Mouse (Mus musculus): ENCODE measurements around the gene Shisal1.

Gene Shisal1

DNA sequence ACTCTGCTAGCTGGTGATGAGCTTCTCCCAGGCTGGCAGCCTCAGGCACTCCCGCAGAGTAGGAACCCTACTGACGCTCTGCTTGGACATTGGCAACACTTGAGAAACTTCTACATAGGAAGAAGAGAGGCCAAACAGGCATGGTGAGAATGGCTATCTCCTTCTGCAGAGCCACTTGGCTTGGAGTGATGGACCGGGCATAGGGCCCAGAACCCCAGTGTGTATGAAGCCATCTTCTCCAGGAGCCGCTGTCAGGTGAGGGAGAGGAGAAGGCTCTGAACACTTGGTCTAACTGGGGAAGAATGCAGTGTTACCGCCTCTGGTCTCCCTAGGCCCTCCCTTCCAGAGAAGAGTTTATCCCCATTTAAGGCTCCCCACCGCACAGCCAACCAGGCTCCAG is 19.3 kb downstream of the Shisal1 start:
- no peak for DNase-seq (ENCODE audit: extremely low read depth, low read depth, low spot score)

DNA sequence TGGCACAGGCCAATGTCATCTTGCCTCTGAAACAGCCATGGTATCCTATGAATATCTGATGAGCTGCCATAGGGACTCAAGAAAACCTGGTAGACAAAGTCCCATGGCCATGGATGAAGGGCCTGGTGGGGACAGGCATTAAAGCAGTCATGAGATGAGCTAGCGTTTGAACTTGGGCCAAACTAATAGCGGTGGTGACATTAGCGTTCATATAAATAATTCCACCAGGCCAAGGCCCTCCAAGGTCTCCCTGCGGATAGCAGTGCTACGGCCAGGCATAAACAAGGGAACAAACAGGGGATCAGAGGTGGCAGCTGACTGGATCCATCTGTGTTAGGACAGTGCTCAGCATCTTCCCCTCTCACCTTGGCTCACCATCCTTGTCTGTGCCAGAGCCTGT is 21.2 kb downstream of the Shisal1 start:
- DNase-seq (ENCODE audit: extremely low read depth, low read depth, low spot score), result no peak

DNA sequence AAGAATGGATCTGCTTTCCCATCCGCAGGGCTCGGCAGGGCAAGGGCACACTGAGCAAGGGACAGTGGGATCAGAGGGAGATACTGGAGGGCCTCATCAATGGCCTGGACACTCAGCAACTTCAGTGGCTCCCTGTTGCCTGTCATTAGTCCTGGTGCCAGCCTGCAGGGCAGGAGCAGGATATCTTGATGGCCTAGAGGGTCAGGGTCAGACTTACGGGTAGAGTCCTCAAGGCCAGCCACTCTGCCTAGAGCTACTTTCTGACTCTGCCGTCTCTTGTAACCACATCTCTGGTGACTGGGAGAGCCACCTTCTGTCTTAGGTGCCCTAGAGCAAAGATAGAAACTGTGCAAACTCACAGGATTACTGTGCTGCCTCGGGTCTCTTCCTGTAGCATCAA is 23.1 kb downstream of the Shisal1 start:
- no peak for DNase-seq (ENCODE audit: extremely low read depth, low read depth, low spot score)

DNA sequence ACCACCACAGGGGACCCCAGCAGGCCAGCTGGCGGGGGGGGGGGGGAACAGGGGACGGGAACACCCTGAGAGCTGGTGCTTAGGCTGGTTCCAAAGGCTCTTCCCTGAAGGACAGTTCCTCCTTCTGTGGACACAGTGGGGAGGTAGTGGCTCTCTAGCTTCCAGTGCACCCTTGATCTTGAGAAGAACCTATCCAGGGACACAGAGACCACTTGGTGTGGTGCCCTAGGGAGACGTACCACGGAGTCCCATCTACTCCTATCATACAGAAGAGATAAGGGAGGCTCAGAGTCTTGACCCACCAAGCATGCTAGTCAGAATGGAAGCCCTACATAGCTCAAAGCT is 28.7 kb downstream of the Shisal1 start:
- DNase-seq (ENCODE audit: extremely low read depth, low read depth, low spot score), result no peak

GRCm38 (mm10) chr15:84417592-84418265 is 29.2 kb downstream of the Shisal1 start:
- DNase-seq (ENCODE audit: extremely low read depth, low read depth, low spot score), result no peak

DNA sequence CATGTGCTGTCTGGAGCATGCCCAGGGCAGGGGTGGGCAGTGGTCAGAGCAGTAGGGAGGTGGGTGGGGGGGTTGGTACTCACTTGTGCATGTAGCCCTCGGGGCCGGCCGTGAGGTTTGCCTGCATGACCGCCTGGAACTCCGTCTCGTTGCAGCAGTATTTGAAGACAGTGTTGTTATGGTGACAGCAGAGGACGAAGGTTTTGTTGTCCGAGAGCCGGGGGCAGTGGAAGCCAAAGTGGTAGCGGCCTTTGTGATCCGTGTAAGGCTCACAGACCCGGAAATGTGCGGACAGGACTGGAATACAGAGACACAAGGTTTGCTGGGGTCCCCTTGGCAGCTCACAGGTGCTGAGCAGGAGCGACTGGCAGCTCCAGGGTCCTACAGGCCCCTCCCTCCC is 29.9 kb downstream of the Shisal1 start:
- DNase-seq (ENCODE audit: extremely low read depth, low read depth, low spot score), result no peak

DNA sequence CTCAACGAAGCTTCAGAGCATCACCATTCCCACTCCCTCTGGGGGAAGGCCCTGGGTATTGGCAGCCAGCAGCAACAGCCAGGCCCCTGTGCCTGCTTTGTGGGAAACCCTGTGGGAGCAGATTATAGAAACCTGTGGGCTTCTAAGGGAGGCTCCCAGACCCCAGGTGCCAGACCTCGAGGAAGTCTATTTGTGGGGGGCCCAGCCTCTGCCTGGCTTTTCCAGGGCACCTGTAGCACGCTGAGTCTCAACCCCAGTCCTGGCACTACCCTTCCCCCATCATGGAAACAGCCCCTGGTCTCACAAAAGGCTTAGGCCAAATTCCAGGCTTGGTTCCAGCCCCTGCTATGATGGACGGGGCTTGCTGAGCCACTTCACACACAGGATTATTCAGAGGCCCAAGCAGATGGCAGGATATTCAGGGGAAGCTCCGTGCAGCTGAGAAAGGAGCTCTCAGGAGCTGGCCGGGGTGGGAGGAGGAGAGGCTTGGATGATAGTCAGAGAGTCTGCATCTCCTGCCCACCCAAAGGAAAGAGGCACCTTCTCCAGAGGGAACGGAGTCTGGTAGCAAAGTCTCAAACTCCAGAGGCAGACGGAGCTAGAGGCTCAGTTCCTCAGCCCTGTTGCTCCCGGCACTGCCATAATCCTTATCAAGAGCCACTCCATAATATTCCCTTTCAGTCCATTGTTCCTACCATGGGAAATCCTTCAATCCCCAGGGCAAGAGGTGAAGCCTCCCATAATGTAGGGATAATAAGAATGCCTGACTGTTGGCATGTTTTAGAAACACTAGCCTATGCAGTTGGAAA is 32.7 kb downstream of the Shisal1 start:
- DNase-seq (ENCODE audit: extremely low read depth, low read depth, low spot score), result no peak

GRCm38 (mm10) chr15:84412409-84412808 is 34.5 kb downstream of the Shisal1 start:
- peak; percentile 19 for DNase-seq (ENCODE audit: extremely low read depth, low read depth, low spot score)

DNA sequence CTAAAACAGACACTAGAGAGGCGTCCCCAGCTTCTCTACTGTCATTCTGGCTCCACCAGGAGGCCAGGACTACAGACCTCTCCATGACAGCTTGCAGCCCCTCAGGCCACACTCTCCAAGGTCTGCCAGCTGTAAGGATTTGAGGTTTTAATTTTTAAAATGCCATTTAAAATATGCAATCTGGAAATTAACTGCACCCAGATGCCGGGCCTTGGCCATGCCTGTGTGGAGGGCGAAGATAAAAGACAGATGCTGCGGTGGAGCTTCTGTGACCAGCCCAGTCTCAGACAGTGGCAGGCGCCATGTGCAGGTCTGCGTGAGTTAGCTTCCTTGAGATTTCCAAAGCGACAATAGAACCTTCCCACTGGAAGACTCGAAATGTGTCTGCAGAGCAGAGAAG is 36.8 kb downstream of the Shisal1 start:
- no peak for DNase-seq (ENCODE audit: extremely low read depth, low read depth, low spot score)

GRCm38 (mm10) chr15:84408576-84408975 is 38.3 kb downstream of the Shisal1 start:
- no peak for DNase-seq (ENCODE audit: extremely low read depth, low read depth, low spot score)

GRCm38 (mm10) chr15:84405759-84406158 is 41.1 kb downstream of the Shisal1 start:
- DNase-seq (ENCODE audit: extremely low read depth, low read depth, low spot score), result no peak

GRCm38 (mm10) chr15:84403454-84404113 is 43.3 kb downstream of the Shisal1 start:
- DNase-seq (ENCODE audit: extremely low read depth, low read depth, low spot score), result no peak

- DNase-seq (ENCODE audit: extremely low read depth, low read depth, low spot score), result no peak
These were observed 48.3 kb downstream of the Shisal1 start for GRCm38 (mm10) chr15:84398617-84399016.

GRCm38 (mm10) chr15:84397663-84398169 is 49.2 kb downstream of the Shisal1 start:
- no peak for DNase-seq (ENCODE audit: extremely low read depth, low read depth, low spot score)

GRCm38 (mm10) chr15:84395341-84396067 is 51.4 kb downstream of the Shisal1 start:
- no peak for DNase-seq (ENCODE audit: extremely low read depth, low read depth, low spot score)

DNA sequence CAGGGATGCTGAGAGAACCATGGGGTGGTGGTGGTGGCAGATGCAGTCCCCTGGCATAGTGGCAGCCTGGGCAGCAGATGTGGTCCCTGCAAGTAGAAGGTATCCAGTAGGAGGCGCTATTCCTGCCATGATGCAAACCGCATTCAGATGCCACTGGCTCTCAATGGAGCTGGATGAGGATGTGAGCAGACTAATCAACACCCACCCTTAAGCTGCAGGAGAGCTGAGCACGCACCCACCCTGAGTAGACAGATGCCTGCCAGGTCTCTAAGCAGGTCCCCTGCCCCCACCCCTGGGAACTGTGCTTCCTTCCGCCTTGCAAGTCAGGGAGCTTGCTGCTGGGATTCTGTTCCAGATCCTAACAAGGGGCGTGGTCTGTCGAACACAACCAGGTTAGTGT is 53.6 kb downstream of the Shisal1 start:
- DNase-seq (ENCODE audit: extremely low read depth, low read depth, low spot score), result no peak

DNA sequence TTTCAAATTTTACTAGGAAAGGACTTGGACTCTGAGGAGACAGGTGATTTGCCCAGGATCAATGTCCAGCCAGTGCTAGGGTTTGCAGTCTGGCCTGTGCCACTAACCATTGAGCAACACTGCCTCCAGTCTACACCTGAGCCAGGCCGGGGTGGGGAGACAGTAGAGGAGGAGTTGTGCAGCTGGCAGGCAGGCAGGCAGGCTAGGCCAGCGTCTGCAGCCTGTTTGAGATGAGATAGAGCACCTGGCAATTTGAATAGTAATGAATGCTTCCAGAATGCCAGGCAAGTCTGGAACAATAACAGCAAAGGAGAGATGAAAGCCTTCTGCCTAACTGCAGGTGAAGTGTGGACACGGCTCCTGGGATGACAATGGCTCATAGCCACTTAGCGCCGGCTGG is 54.1 kb downstream of the Shisal1 start:
- no peak for DNase-seq (ENCODE audit: extremely low read depth, low read depth, low spot score)

- no peak for DNase-seq (ENCODE audit: extremely low read depth, low read depth, low spot score)
These were observed 54.8 kb downstream of the Shisal1 start for GRCm38 (mm10) chr15:84392131-84392530.

GRCm38 (mm10) chr15:84388698-84389131 is 58.2 kb downstream of the Shisal1 start:
- DNase-seq (ENCODE audit: extremely low read depth, low read depth, low spot score), result no peak

- DNase-seq (ENCODE audit: extremely low read depth, low read depth, low spot score), result no peak
These were observed 60.8 kb downstream of the Shisal1 start for GRCm38 (mm10) chr15:84385995-84386565.

DNA sequence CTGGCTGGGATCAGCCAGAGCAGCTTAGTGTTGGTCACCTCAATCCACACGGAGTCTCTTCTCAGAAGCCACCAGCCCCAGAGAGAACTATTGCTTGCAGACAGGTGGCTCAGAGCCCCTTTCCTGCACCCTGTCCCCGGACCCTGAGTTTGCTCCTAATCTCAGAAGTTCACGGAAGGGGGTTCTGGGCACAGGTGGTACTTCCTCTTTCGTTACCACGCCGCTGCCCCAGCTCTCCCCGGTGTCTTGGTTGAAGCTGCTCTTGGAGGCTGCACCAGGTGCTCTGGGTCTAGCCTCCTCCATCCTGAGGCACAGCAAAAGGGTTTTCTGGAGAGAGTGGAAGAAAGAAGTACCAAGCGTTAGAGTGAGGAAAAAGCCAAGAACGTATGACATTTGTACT is 62.8 kb downstream of the Shisal1 start:
- DNase-seq (ENCODE audit: extremely low read depth, low read depth, low spot score), result no peak
